Comparison of ENCODE assay signal across 28 mouse cellular contexts in genomic region chr9:104496220-104496619, GRCm38 (mm10). TPM values are rescaled to one million over a fixed set of nuclear protein-coding genes. Genes with fewer than 3 reads are reported as not detected.
"Had no signal": no experiment of that assay in that cellular context is flagged by ENCODE, and none has a peak within 500 bp of the region (broad histone marks: within the 10 kb centered on the region; RNA-seq: fewer than 3 reads in every experiment).

No protein-coding gene starts in this region.

- H3K27ac ChIP-seq: gastrocnemius, adult 2 months; heart, adult 2 months; heart, embryonic 13.5 days; heart, embryonic 15.5 days; hindbrain, embryonic 10.5 days; hindbrain, embryonic 12.5 days; hindbrain, embryonic 14.5 days; intestine, embryonic 15.5 days; layer of hippocampus, adult 2 months; left cerebral cortex, adult 2 months; limb, embryonic 10.5 days; limb, embryonic 12.5 days; liver, embryonic 13.5 days; liver, embryonic 15.5 days had no signal

- H3K4me1 ChIP-seq: heart, embryonic 13.5 days; heart, embryonic 15.5 days; hindbrain, embryonic 10.5 days; hindbrain, embryonic 12.5 days; intestine, embryonic 15.5 days; limb, embryonic 10.5 days; limb, embryonic 12.5 days; liver, embryonic 13.5 days; liver, embryonic 15.5 days had no signal

- DNase-seq: gastrocnemius, adult 2 months; gastrocnemius, postnatal 10 days; gastrocnemius, postnatal 36 days; heart, adult 2 months; heart, postnatal 4 days; kidney, adult 18-20 months; kidney, adult 8-10 months; kidney, postnatal 10 days; kidney, postnatal 25 days; kidney, postnatal 4 days; liver; liver, embryonic 13.5 days had no signal

- H3K4me2 ChIP-seq: heart, embryonic 11.5 days; heart, embryonic 13.5 days; heart, embryonic 15.5 days; hindbrain, embryonic 12.5 days; hindbrain, embryonic 14.5 days; intestine, embryonic 15.5 days; limb, embryonic 12.5 days; liver, embryonic 11.5 days; liver, embryonic 13.5 days; liver, embryonic 15.5 days had no signal

- H3K4me3 ChIP-seq: gastrocnemius, adult 2 months; heart, adult 2 months; heart, embryonic 13.5 days; heart, embryonic 15.5 days; hindbrain, embryonic 10.5 days; hindbrain, embryonic 12.5 days; intestine, embryonic 15.5 days; layer of hippocampus, adult 2 months; left cerebral cortex, adult 2 months; limb, embryonic 10.5 days; limb, embryonic 12.5 days; liver, embryonic 13.5 days; liver, embryonic 15.5 days had no signal

- H3K9me3 ChIP-seq: heart, embryonic 13.5 days; heart, embryonic 15.5 days; hindbrain, embryonic 10.5 days; hindbrain, embryonic 12.5 days; intestine, embryonic 15.5 days; limb, embryonic 10.5 days; limb, embryonic 12.5 days; liver, embryonic 13.5 days; liver, embryonic 15.5 days had no signal

- H3K27me3 ChIP-seq: heart, embryonic 13.5 days; heart, embryonic 15.5 days; hindbrain, embryonic 12.5 days; intestine, embryonic 15.5 days; limb, embryonic 12.5 days; liver, embryonic 13.5 days; liver, embryonic 15.5 days had no signal

- H3K9ac ChIP-seq: heart, embryonic 13.5 days; heart, embryonic 15.5 days; hindbrain, embryonic 12.5 days; hindbrain, embryonic 14.5 days; intestine, embryonic 15.5 days; limb, embryonic 12.5 days; liver, embryonic 13.5 days; liver, embryonic 15.5 days had no signal

- H3K36me3 ChIP-seq: heart, embryonic 13.5 days; heart, embryonic 15.5 days; hindbrain, embryonic 10.5 days; hindbrain, embryonic 12.5 days; intestine, embryonic 15.5 days; limb, embryonic 10.5 days; limb, embryonic 12.5 days; liver, embryonic 13.5 days; liver, embryonic 15.5 days had no signal

RNA-seq across cellular contexts. Expression of gene Cpne4, which starts 50.9 kb away (rescaled TPM):
- total RNA-seq: gastrocnemius, adult 2 months; gastrocnemius, postnatal 36 days; granulocyte monocyte progenitor cell, adult 5-6 weeks; heart, postnatal 4 days had no signal
- polyA plus RNA-seq: inflammation-experienced regulatory T-cells, adult 6 months; kidney, embryonic 14.5 days; limb, embryonic 10.5 days; liver, embryonic 15.5 days had no signal
